Mouse (Mus musculus) MEL (cell line): ENCODE data around the gene Dock1. TPM values are rescaled to one million over a fixed set of nuclear protein-coding genes. Genes with fewer than 3 reads are reported as not detected.

Experiments
- DNase-seq: peaks from one replicate; pipeline ENCODE4 v3.0.0; 2011; ENCODE audit warnings: low read depth, low spot score
- H3K27ac ChIP-seq: 2 replicates; pipeline ENCODE4 v1.5.1; 2012; ENCODE audit warnings: low read depth, mild to moderate bottlenecking, control low read depth, low read length, moderate library complexity; ENCODE audit not compliant: control insufficient read depth
- H3K27me3 ChIP-seq, 2 experiments: fragments of 150-350 bp in 1 of 2; sonication (generic) in 1 of 2; 2 replicates each; pipeline ENCODE4 v1.6.1; 2012; ENCODE audit warnings: low read length in 2 of 2, mild to moderate bottlenecking in 2 of 2, improper control_type of control experiment in 1 of 2, moderate library complexity in 1 of 2; ENCODE audit not compliant: insufficient read depth in 2 of 2, control insufficient read depth in 1 of 2
- H3K36me3 ChIP-seq, 2 experiments: 2 replicates each; pipeline ENCODE4 v1.6.1; 2012 to 2014; ENCODE audit warnings: low read length in 2 of 2, improper control_type of control experiment in 1 of 2, inconsistent platforms in 1 of 2, mild to moderate bottlenecking in 1 of 2; ENCODE audit not compliant: insufficient read depth in 2 of 2, control insufficient read depth in 1 of 2
- H3K4me1 ChIP-seq, 2 experiments: fragments of 150-350 bp in 1 of 2; sonication (generic) in 1 of 2; 2 replicates each; pipeline ENCODE4 v1.6.1; 2012; ENCODE audit warnings: low read length in 2 of 2, improper control_type of control experiment in 1 of 2, mild to moderate bottlenecking in 1 of 2; ENCODE audit not compliant: insufficient read depth in 2 of 2, control insufficient read depth in 1 of 2
- H3K4me3 ChIP-seq, 2 experiments: fragments of 150-350 bp in 1 of 2; sonication (generic) in 1 of 2; 2 replicates each; pipeline ENCODE4 v1.5.1; 2012; ENCODE audit warnings: low read depth in 2 of 2, low read length in 2 of 2, mild to moderate bottlenecking in 2 of 2, moderate library complexity in 2 of 2, control low read depth in 1 of 2, improper control_type of control experiment in 1 of 2; ENCODE audit not compliant: control insufficient read depth in 1 of 2, insufficient read depth in 1 of 2
- H3K79me2 ChIP-seq: 2 replicates; pipeline ENCODE4 v1.6.1; 2012; ENCODE audit warnings: mild to moderate bottlenecking, low read length, moderate library complexity; ENCODE audit not compliant: control insufficient read depth, poor library complexity, insufficient read depth
- H3K9ac ChIP-seq: 2 replicates; pipeline ENCODE4 v1.6.1; 2012; ENCODE audit warnings: low read depth, mild to moderate bottlenecking, control low read depth, low read length, moderate library complexity; ENCODE audit not compliant: control insufficient read depth, poor library complexity, severe bottlenecking
- H3K9me3 ChIP-seq: fragments of 150-350 bp; sonication (generic); replicated peaks from 2 replicates; pipeline ENCODE4 v1.6.1; 2012; ENCODE audit warnings: mild to moderate bottlenecking, low read length, improper control_type of control experiment, moderate library complexity; ENCODE audit not compliant: insufficient read depth
- CTCF ChIP-seq, 3 experiments: IDR thresholded peaks in 2 of 3; conservative IDR thresholded peaks in 1 of 3; 2 replicates each; pipeline ENCODE4 v1.5.1; 2011 to 2012; ENCODE audit warnings: low read length in 3 of 3, low read depth in 2 of 3, mild to moderate bottlenecking in 2 of 3, improper control_type of control experiment in 1 of 3, inconsistent platforms in 1 of 3, mixed read lengths in 1 of 3, moderate library complexity in 1 of 3; ENCODE audit not compliant: control insufficient read depth in 1 of 3, insufficient read depth in 1 of 3, poor library complexity in 1 of 3, severe bottlenecking in 1 of 3
- EP300 ChIP-seq, 2 experiments: IDR thresholded peaks; 2 replicates each; pipeline ENCODE4 v1.6.1; 2011; ENCODE audit warnings: improper control_type of control experiment in 2 of 2, low read length in 2 of 2, low read depth in 1 of 2, mild to moderate bottlenecking in 1 of 2
- ETS1 ChIP-seq: IDR thresholded peaks from 2 replicates; pipeline ENCODE4 v1.6.1; 2012; ENCODE audit warnings: low read depth, mild to moderate bottlenecking, inconsistent platforms, low read length, improper control_type of control experiment, moderate library complexity
- MAFK ChIP-seq: IDR thresholded peaks from 2 replicates; pipeline ENCODE4 v1.6.1; 2011; ENCODE audit warnings: low read depth, mild to moderate bottlenecking, low read length, improper control_type of control experiment, borderline replicate concordance
- MEF2A ChIP-seq: IDR thresholded peaks from 2 replicates; pipeline ENCODE4 v1.6.1; 2014; ENCODE audit warnings: low read depth, mild to moderate bottlenecking, inconsistent platforms, low read length, improper control_type of control experiment; ENCODE audit not compliant: poor library complexity, insufficient replicate concordance, severe bottlenecking; ENCODE audit errors: extremely low read depth
- MXI1 ChIP-seq: IDR thresholded peaks from 2 replicates; pipeline ENCODE4 v1.6.1; 2011; ENCODE audit warnings: mild to moderate bottlenecking, low read depth, low read length, improper control_type of control experiment
- MYB ChIP-seq: IDR thresholded peaks from 2 replicates; pipeline ENCODE4 v1.6.1; 2011; ENCODE audit warnings: mild to moderate bottlenecking, low read depth, low read length, improper control_type of control experiment
- MYC ChIP-seq: IDR thresholded peaks from 2 replicates; pipeline ENCODE4 v1.6.1; 2011; ENCODE audit warnings: low read depth, mild to moderate bottlenecking, low read length, improper control_type of control experiment, moderate library complexity
- NELFE ChIP-seq: IDR thresholded peaks from 2 replicates; pipeline ENCODE4 v1.6.1; 2011; ENCODE audit warnings: low read depth, low read length, improper control_type of control experiment
- NRF1 ChIP-seq: IDR thresholded peaks from 2 replicates; pipeline ENCODE4 v1.6.1; 2014; ENCODE audit warnings: low read depth, mild to moderate bottlenecking, inconsistent platforms, low read length, improper control_type of control experiment, moderate library complexity; ENCODE audit not compliant: poor library complexity, insufficient read depth, severe bottlenecking
- TBP ChIP-seq: IDR thresholded peaks from 2 replicates; pipeline ENCODE4 v1.8.0; 2011; ENCODE audit warnings: low read depth, low read length, improper control_type of control experiment
- USF1 ChIP-seq: IDR thresholded peaks from 2 replicates; pipeline ENCODE4 v1.6.1; 2014; ENCODE audit warnings: low read depth, mild to moderate bottlenecking, inconsistent platforms, low read length, improper control_type of control experiment, moderate library complexity
- ZC3H11A ChIP-seq: IDR thresholded peaks from 2 replicates; pipeline ENCODE4 v1.6.1; 2012; ENCODE audit warnings: low read depth, mild to moderate bottlenecking, inconsistent platforms, low read length, improper control_type of control experiment
- ZNF384 ChIP-seq: IDR thresholded peaks from 2 replicates; pipeline ENCODE4 v1.6.1; 2012; ENCODE audit warnings: low read depth, mild to moderate bottlenecking, inconsistent platforms, low read length, improper control_type of control experiment
- polyA plus RNA-seq, 2 experiments: library from polyadenylated mRNA; stranded (reverse) in 1 of 2; unstranded in 1 of 2; fragments of >175 nt in 1 of 2; fragments of >200 nt in 1 of 2; gene quantifications; 2 replicates each; pipeline versions ENCODE4 v1.2.1 to v1.2.4; 2012; ENCODE audit warnings: low replicate concordance in 2 of 2, low read depth in 1 of 2; ENCODE audit not compliant: insufficient read length in 2 of 2, insufficient read depth in 1 of 2, missing spikeins in 1 of 2
- total RNA-seq: library from RNA; depleted of rRNA; stranded (reverse); fragments of 300-350 nt; gene quantifications from 2 replicates; pipeline ENCODE4 v1.2.3, GENCODE M21; 2012

The Dock1 gene
- total and polyA plus RNA-seq, 3 experiments = not detected

DNA sequence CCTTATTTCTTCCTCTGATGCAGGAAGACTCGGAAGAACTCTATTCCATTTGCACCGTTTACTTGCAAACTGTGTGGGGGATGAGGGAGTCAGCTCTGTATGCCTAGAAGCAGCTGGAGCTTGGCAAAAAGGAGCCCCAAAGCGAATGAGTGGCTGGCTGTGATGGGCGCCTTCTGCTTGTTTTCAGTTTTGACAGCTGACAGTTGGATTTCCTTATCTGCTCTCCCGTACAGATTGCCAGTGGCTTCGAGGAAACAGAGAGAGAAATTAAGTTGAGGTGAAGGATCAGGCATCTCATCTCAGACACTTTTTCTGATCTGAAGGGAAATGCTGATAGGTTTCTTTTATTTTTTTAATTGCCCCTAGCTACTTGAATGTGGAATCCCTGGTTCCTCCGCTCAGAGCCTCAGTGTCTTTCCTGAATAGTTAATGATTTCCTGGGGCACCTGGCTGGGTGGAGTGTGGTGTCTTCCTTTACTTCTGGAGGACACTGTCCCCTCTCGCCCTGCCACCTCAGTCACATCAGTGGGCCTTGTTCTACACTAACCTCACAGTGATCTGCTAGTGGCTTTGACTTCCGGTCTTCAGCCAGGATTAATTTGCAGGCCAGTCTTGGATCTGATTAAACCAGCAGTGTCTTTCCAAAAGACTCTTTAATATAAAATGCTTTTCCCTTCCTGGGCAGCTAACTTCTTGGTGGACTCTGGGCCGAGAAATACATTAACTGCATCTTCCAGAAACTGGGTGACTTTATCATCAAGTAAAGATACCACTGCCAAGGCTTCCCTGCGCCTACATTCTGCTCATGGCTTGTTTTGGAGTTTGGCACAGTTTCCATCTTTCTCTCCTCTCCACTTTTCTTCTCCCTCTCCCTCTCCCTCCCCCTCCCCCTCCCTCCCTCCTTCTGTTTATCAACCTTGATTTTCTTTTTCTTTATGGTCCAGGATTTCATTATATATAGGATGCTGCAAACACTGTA lies 55.4 kb downstream of the Dock1 start:
- Histone ChIP-seq H3K36me3 (no peaks in the 10 kb centered on the region), H3K9ac (no peak overlapping the region), H3K27me3 (no peaks in the 10 kb centered on the region), H3K79me2 (no peaks in the 10 kb centered on the region), H3K27ac (no peak overlapping the region), H3K4me3 (no peak overlapping the region), H3K9me3 (no peaks in the 10 kb centered on the region), H3K4me1 (no peaks in the 10 kb centered on the region)
- no peak for DNase-seq
- TF ChIP-seq ZNF384 (no peak), EP300 (IDR thresholded peaks at IDR 0.05; ENCODE audit: low read depth in 1 of 2, low read length in 2 of 2) (no peak), ETS1 (no peak), NRF1 (no peak)

DNA sequence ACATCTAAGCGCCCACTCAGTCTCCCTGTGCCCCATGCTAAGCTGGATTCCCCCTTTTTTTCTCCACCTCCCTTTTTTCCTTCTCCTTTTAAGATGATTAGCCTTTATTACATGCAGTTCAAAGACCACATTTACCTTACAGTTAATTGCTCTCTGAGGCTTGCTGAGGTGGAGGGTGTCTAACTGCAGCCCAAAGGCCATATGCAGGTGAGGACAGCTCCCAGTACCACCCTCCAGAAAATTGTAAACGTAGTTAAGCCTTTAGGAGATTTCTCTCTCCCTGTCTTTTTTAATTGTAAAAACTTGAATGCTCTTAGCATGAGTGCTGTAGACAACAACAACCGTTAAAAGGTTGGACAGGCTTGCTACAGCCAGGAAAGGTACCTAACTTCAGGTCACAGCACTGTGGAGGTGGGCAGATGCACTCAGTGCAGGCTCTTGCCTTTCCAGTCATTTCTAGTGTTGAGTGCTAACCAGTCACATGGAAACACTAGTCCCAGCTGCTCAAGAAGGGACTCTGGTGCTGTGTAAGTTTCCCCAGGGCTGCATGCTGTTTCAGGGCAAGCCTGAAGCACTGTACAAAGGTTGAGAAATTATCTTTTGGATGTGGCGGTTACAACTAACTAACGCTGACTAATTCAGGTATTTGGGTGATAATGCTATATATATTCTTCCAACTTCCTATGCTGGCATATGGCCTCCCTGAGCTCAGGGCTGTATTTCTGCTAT lies 56.2 kb downstream of the Dock1 start:
- no peak for TF ChIP-seq MYB
- H3K27me3 ChIP-seq = no peaks in the 10 kb centered on the region
- no peaks in the 10 kb centered on the region for H3K79me2 ChIP-seq
- H3K27ac ChIP-seq = no peak overlapping the region
- no peaks in the 10 kb centered on the region for H3K9me3 ChIP-seq
- no peak for DNase-seq
- H3K9ac ChIP-seq = no peak overlapping the region
- H3K4me3 ChIP-seq = no peak overlapping the region
- no peaks in the 10 kb centered on the region for H3K36me3 ChIP-seq
- H3K4me1 ChIP-seq = no peaks in the 10 kb centered on the region

DNA sequence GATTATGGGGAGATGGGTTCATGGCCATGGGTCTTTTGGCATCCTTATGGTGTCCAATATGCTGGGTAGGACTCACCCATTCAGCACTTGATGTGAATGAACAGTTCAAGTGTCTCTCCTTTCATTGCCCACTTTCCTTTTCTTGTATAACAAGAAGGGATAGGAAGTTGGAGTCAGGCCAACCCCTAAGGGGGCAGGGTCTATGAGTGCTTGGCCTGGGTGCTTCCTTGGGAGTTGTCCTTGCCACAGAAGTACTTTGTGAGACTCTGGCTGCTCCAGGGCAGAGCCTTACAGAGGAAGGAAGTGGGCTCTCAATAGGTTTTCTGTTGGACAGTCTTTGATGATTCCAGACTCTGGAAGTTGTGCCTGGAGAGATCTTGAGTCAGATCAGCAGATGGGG lies 58.9 kb downstream of the Dock1 start:
- Histone ChIP-seq H3K27me3 (no peaks in the 10 kb centered on the region), H3K4me3 (no peak overlapping the region), H3K36me3 (no peaks in the 10 kb centered on the region), H3K9me3 (no peaks in the 10 kb centered on the region), H3K27ac (no peak overlapping the region), H3K79me2 (no peaks in the 10 kb centered on the region), H3K4me1 (no peaks in the 10 kb centered on the region), H3K9ac (no peak overlapping the region)
- no peak for TF ChIP-seq MAFK
- no peak for TF ChIP-seq MXI1
- no peak for TF ChIP-seq TBP
- TF ChIP-seq MYC = no peak
- no peak for TF ChIP-seq NELFE
- no peak for TF ChIP-seq CTCF (IDR thresholded peaks at IDR 0.05 in 2 of 3, conservative IDR thresholded peaks at IDR 0.05 in 1 of 3; ENCODE audit: control insufficient read depth in 1 of 3, insufficient read depth in 1 of 3, low read depth in 2 of 3, low read length in 3 of 3, poor library complexity in 1 of 3, severe bottlenecking in 1 of 3)
- TF ChIP-seq USF1 = no peak
- TF ChIP-seq ZC3H11A = no peak
- no peak for TF ChIP-seq ZNF384
- no peak for TF ChIP-seq MEF2A
- DNase-seq = no peak
